Mouse (Mus musculus) heart, embryonic 10.5 days (tissue): ENCODE data around the gene Pdilt. TPM values are rescaled to one million over a fixed set of nuclear protein-coding genes. Genes with fewer than 3 reads are reported as not detected.
"Not testable (repeated sequence)": the region's sequence is repeated elsewhere in the genome, so short reads cannot be mapped to it uniquely, and the experiment has no call there.

Source experiments
- DNase-seq: peaks from one replicate; pipeline ENCODE4 v3.0.0-alpha.2; 2017; ENCODE audit warnings: low spot score
- H3K27ac ChIP-seq: fragments of 300-500 bp; sonication (generic); 2 replicates; pipeline ENCODE4 v1.5.1; 2016; ENCODE audit warnings: mild to moderate bottlenecking
- H3K27me3 ChIP-seq: fragments of 300-500 bp; sonication (generic); 2 replicates; pipeline ENCODE4 v1.6.1; 2016; ENCODE audit warnings: mild to moderate bottlenecking; ENCODE audit not compliant: poor library complexity, insufficient read depth, severe bottlenecking
- H3K36me3 ChIP-seq: fragments of 300-500 bp; sonication (generic); 2 replicates; pipeline ENCODE4 v1.6.1; 2016; ENCODE audit warnings: mild to moderate bottlenecking, moderate library complexity
- H3K4me1 ChIP-seq: fragments of 300-500 bp; sonication (generic); 2 replicates; pipeline ENCODE4 v1.6.1; 2016; ENCODE audit warnings: mild to moderate bottlenecking
- H3K4me3 ChIP-seq: fragments of 300-500 bp; sonication (generic); 2 replicates; pipeline ENCODE4 v1.5.1; 2016; ENCODE audit warnings: mild to moderate bottlenecking, moderate library complexity
- H3K9me3 ChIP-seq: fragments of 300-500 bp; sonication (generic); 2 replicates; pipeline ENCODE4 v1.6.1; 2016; ENCODE audit warnings: mild to moderate bottlenecking, moderate library complexity
- WGBS: fragments of 180-500 bp; shearing (Covaris S2); methylation state at CpG from one replicate; pipeline ENCODE4 v1.1.7; 2016; 5-methylcytosine and 5-hydroxymethylcytosine counted together
- polyA plus RNA-seq: library from polyadenylated mRNA; unstranded; fragments of >200 nt; fragmentation: Nextera tagmentation; extraction: Ambion mirVana; gene quantifications from 2 replicates; pipeline ENCODE4 v1.2.1, GENCODE M21; 2016

Gene Pdilt
- polyA plus RNA-seq: not detected in 2 replicates

- Histone ChIP-seq H3K4me3 (no peak within 1 kb of the TSS), H3K9me3 (no peaks in the 10 kb centered on the region), H3K27me3 (no peaks in the 10 kb centered on the region), H3K4me1 (no peaks in the 10 kb centered on the region), H3K27ac (no peak within 1 kb of the TSS), H3K36me3 (no peaks in the 10 kb centered on the region)
- DNase-seq: peak; percentile 48
- WGBS: 78% methylated on average over 4 of the region's 4 CpGs
Observed at GRCm38 (mm10) chr7:119523389-119523788, at the start of gene Pdilt. TSS of gene Pdilt (minus strand) at chr7:119523489.

- H3K4me1 ChIP-seq, H3K9me3 ChIP-seq, H3K27ac ChIP-seq, H3K27me3 ChIP-seq, H3K4me3 ChIP-seq, DNase-seq, H3K36me3 ChIP-seq: not testable (repeated sequence)
- WGBS: 75% methylated on average over 2 of the region's 2 CpGs
Observed at GRCm38 (mm10) chr7:119562476-119562875, 39.2 kb upstream of the Pdilt start.

DNA sequence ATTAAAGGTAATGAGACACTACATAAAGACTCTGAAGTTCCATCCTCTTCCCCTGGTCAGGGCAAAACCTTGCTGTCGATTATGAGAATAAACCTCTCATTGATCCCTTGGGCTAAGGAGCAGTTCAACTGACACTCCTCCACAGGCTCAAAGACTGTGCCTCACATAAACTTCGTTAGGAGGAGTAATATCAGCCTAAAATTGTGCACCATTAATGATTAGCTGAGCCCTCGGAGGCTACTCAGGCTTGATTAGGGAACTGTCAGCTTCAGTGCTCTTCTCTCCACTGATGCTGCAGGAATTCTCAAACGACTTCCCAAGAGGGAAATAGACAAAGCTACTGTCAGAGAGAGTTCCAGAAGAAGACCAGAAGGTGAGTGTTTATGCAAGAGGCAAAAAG is 38.2 kb upstream of the Pdilt start:
- H3K27ac ChIP-seq: no peak overlapping the region
- no peaks in the 10 kb centered on the region for H3K36me3 ChIP-seq
- WGBS: 47% methylated on average over 4 of the region's 4 CpGs
- H3K27me3 ChIP-seq: no peaks in the 10 kb centered on the region
- H3K4me3 ChIP-seq: no peak overlapping the region
- no peaks in the 10 kb centered on the region for H3K9me3 ChIP-seq
- DNase-seq: no peak
- no peaks in the 10 kb centered on the region for H3K4me1 ChIP-seq

DNA sequence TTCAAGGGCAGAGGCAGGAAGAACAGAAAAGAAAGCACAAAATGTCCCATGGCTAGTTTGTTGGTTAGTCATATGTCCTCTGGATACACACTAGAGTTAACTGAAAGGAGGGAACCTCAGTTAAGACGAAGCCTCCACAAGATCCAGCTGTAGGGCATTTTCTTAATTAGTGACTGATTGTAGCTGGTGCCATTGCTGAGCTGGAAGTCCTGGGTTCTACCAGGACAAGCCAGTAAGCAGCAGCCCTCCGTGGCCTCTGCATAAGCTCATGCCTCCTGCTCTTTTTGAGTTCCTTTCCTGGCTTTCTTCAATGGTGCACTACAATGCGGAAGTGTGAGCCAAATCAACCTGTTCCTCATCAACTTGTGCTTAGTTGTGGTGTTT is 37.2 kb upstream of the Pdilt start:
- DNase-seq: no peak
- no peak overlapping the region for H3K4me3 ChIP-seq
- H3K4me1 ChIP-seq: no peaks in the 10 kb centered on the region
- no peaks in the 10 kb centered on the region for H3K36me3 ChIP-seq
- H3K27ac ChIP-seq: no peak overlapping the region
- H3K27me3 ChIP-seq: no peaks in the 10 kb centered on the region
- H3K9me3 ChIP-seq: no peaks in the 10 kb centered on the region
- 77% methylated on average over 3 of the region's 3 CpGs for WGBS

DNA sequence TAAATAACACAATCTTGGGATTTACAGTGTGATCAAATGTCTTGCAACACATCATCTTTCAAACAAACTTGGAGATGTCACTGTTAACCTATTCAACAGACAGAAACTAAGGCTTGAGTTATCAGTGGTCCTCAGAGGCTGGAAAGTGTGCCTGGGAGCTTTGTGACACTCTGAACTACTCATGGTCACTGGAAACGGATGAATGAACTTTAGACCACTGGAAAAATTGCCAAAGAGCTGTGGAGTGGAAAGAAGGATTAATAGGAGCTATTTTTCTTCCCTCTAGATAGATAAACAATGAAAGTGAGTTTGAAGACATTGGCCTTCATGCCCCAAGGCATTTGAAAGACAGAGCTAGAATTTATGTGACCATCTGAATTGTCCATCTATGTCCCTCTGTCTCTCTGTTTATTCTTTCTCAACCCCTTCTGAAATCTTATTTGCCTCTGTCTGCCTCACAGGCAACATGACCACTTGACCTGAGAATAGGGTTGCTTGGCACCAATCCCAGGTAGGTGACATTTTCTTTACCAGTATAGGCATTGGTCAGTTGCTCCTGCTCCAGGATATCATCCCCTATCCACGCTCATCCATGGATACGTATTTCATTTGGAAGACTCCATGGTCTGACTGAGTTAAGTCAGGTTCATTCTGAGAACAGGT is 36.6 kb upstream of the Pdilt start:
- Histone ChIP-seq H3K4me1 (no peaks in the 10 kb centered on the region), H3K27me3 (no peaks in the 10 kb centered on the region), H3K9me3 (no peaks in the 10 kb centered on the region), H3K27ac (no peak overlapping the region), H3K36me3 (no peaks in the 10 kb centered on the region), H3K4me3 (no peak overlapping the region)
- no peak for DNase-seq
- WGBS: 79% methylated on average over 3 of the region's 3 CpGs

DNA sequence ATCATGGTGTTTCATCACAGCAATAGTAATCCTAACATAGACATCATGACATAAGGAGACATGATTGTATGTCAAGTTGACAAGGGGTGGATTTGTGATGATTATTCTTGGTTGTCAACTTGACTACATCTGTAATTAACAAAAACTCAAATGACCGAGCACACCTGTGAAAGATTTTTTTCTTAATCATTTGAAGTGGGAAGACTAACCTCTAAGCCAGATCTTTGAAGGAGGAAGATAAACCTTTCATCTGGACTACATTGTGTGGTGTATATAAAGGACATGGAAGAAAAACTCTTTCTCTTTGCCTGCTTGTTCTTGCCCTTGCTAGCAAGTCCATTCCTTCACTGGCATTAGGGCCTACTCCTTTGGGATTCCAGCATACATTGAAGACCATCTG is 30.8 kb upstream of the Pdilt start, which contains the start of gene Acsm2:
Acsm2 (plus strand) TSS at position 301 of the 400 bp plus-strand sequence.
- Histone ChIP-seq H3K9me3 (no peaks in the 10 kb centered on the region), H3K36me3 (no peaks in the 10 kb centered on the region), H3K4me1 (no peaks in the 10 kb centered on the region), H3K27ac (no peak within 1 kb of the TSS), H3K27me3 (no peaks in the 10 kb centered on the region), H3K4me3 (no peak within 1 kb of the TSS)
- no peak for DNase-seq
- 74% methylated on average over 1 of the region's 1 CpGs for WGBS

GRCm38 (mm10) chr7:119550471-119551222 is 27.4 kb upstream of the Pdilt start:
- DNase-seq: no peak
- Histone ChIP-seq H3K4me1 (no peaks in the 10 kb centered on the region), H3K9me3 (no peaks in the 10 kb centered on the region), H3K36me3 (no peaks in the 10 kb centered on the region), H3K27ac (no peak overlapping the region), H3K4me3 (no peak overlapping the region), H3K27me3 (no peaks in the 10 kb centered on the region)
- WGBS: 80% methylated on average over 3 of the region's 3 CpGs

DNA sequence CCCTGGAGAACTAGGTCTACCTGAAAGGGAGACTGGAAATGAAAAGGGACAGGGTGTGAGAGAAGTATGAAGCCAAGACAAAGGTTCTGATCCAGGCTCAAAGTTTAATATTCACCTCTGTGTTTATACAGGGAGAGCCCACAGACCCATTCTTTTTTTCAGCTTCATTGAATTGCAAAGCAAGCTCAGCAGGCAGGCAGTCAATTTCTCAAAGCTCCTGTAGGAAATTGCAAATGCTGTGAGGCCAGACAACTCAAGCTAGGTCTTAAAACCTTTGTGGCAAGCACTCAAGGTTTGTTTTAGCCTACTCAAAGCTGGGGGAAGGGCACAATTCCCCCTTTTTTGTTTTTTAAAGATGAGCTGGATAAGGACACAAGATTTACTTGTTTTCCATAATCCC is 22.3 kb upstream of the Pdilt start:
- no peaks in the 10 kb centered on the region for H3K36me3 ChIP-seq
- H3K4me1 ChIP-seq: no peaks in the 10 kb centered on the region
- H3K9me3 ChIP-seq: no peaks in the 10 kb centered on the region
- no peak for DNase-seq
- H3K27ac ChIP-seq: no peak overlapping the region
- H3K4me3 ChIP-seq: no peak overlapping the region
- H3K27me3 ChIP-seq: no peaks in the 10 kb centered on the region

DNA sequence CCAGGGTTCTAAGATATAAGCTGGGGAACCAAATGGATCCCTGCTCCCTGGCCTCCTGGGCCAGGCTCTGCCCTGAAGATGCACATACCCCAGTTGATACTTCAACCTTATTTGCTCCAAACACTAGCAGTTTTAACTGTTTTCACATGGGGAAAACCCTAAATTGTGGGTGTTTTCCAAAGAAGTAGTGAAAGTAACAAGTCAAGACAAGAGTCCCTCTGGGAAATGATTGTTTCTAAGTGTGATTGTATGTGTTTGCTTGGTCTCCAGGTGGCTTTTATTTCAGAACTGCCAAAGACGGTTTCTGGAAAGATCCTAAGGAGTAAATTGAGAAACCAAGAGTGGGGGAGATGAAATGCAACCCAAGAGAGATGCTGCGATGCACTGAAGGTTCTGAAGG is 19.2 kb upstream of the Pdilt start:
- H3K27me3 ChIP-seq: no peaks in the 10 kb centered on the region
- DNase-seq: no peak
- H3K9me3 ChIP-seq: no peaks in the 10 kb centered on the region
- H3K27ac ChIP-seq: no peak overlapping the region
- no peaks in the 10 kb centered on the region for H3K36me3 ChIP-seq
- H3K4me1 ChIP-seq: no peaks in the 10 kb centered on the region
- WGBS: 78% methylated on average over 2 of the region's 2 CpGs
- H3K4me3 ChIP-seq: no peak overlapping the region

DNA sequence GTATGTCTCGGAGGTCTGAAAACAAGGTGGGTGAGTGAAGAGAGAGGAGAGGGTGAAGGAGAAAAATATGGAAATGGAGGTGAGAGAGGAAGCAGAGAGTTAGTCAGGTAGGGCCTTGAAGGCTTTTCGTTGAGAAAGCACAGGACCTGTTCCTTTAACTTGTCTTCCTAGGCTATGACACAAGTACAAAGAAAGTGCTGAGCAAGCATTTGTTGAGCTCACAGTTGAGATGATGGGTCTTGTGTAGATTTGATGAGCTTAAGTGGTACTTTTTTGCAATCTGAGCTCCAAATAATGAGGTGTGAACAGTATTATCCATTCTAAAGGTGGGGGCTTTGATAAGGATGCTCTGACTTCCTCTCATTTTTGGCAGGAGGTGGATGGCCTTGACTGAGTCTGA is 11.1 kb upstream of the Pdilt start:
- H3K36me3 ChIP-seq: no peaks in the 10 kb centered on the region
- no peaks in the 10 kb centered on the region for H3K4me1 ChIP-seq
- DNase-seq: no peak
- 76% methylated on average over 2 of the region's 2 CpGs for WGBS
- H3K4me3 ChIP-seq: no peak overlapping the region
- H3K9me3 ChIP-seq: no peaks in the 10 kb centered on the region
- no peak overlapping the region for H3K27ac ChIP-seq
- no peaks in the 10 kb centered on the region for H3K27me3 ChIP-seq

DNA sequence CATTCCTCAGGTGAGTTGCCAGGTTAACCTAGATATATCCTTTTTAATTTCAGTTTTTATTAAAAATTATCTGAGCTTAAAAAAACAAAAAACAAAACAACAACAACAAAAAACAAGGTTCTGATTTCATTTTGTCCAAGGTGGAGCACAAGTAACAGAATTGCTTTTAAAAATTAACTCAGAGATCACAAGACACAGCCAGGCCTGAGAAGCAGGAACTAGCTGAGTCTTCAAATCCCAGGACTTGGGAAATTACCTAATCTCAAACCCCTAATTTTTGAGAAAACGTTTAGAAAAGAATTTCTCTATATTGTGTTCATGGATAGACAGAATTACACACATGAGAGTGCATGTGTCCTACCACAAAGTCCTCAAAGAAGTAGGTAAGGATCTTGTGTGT is 9.6 kb upstream of the Pdilt start:
- Histone ChIP-seq H3K36me3 (no peaks in the 10 kb centered on the region), H3K9me3 (no peaks in the 10 kb centered on the region), H3K27ac (no peak overlapping the region), H3K4me1 (no peaks in the 10 kb centered on the region), H3K27me3 (no peaks in the 10 kb centered on the region), H3K4me3 (no peak overlapping the region)
- no peak for DNase-seq
- 45% methylated on average over 1 of the region's 1 CpGs for WGBS

DNA sequence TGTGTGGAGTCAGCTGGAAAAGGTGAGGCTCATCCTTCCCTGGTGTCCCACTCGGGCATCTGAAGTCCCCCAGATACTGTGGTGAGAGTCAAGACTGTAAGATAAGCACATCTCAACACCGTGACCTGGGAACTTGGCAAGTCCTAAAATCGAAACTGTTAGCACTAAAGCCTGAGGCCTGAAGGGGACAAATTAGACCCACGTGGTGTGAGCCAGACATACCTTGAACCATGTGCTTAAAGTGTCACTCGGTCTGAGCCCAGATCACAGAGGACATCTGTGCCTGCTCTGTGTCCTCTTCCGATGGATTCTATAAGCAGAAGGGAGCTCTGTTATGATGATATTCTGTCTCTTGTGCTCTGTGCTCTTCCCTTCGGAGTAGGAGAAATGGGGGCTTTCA is 5.3 kb upstream of the Pdilt start:
- H3K4me3 ChIP-seq: no peak overlapping the region
- H3K27ac ChIP-seq: no peak overlapping the region
- H3K4me1 ChIP-seq: no peaks in the 10 kb centered on the region
- no peaks in the 10 kb centered on the region for H3K36me3 ChIP-seq
- H3K27me3 ChIP-seq: no peaks in the 10 kb centered on the region
- DNase-seq: no peak
- WGBS: 62% methylated on average over 7 of the region's 7 CpGs
- no peaks in the 10 kb centered on the region for H3K9me3 ChIP-seq

DNA sequence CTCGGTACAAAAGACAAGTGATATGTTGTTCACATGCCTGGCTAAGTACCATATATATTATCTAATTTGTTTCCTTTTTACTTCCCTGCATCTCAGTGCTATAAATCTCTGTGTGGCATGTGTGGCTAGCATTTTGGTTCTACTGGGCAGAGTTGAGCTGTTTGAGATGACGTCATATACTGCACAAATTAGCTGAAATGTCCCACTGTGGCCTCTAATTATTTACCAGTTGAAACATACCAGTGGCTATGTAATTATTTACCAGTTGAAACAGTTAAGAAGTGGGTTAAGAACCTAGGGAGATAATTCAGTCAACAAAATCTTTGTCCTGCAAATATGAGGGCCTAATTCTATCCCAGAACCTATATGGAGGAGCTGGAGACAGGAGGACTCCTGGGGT is 4.3 kb upstream of the Pdilt start:
- H3K9me3 ChIP-seq: no peaks in the 10 kb centered on the region
- no peak overlapping the region for H3K27ac ChIP-seq
- H3K4me3 ChIP-seq: no peak overlapping the region
- no peaks in the 10 kb centered on the region for H3K4me1 ChIP-seq
- 67% methylated on average over 2 of the region's 2 CpGs for WGBS
- no peak for DNase-seq
- no peaks in the 10 kb centered on the region for H3K36me3 ChIP-seq
- H3K27me3 ChIP-seq: no peaks in the 10 kb centered on the region

DNA sequence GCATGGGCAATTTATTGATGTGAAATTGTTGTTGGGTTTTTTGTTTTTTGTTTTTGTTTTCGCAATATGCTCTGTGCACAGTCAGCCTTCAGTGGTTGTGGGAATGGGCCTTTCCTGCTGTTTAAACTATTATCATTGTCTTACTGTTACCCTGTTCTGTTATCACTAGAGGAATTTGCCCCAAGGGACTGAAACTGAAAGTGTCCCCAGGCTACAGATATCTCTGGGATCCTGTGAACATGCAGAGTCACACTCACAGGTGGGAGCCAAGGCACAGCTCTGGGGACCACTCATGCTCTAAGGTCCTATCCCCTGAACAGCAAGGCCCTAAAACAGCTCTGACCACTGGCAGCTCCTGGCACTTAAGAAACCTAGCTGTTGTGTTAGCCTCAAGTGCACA is 3.8 kb upstream of the Pdilt start:
- Histone ChIP-seq H3K36me3 (no peaks in the 10 kb centered on the region), H3K4me3 (no peak overlapping the region), H3K4me1 (no peaks in the 10 kb centered on the region), H3K27ac (no peak overlapping the region), H3K27me3 (no peaks in the 10 kb centered on the region), H3K9me3 (no peaks in the 10 kb centered on the region)
- no peak for DNase-seq
- WGBS: 94% methylated on average over 1 of the region's 1 CpGs
